Mouse (Mus musculus): ENCODE data around the gene Rhbdf1. TPM values are rescaled to one million over a fixed set of nuclear protein-coding genes. Genes with fewer than 3 reads are reported as not detected.

Rhbdf1 gene
- polyA plus RNA-seq, 1 experiment from 2014 or later = 54.8 TPM

DNA sequence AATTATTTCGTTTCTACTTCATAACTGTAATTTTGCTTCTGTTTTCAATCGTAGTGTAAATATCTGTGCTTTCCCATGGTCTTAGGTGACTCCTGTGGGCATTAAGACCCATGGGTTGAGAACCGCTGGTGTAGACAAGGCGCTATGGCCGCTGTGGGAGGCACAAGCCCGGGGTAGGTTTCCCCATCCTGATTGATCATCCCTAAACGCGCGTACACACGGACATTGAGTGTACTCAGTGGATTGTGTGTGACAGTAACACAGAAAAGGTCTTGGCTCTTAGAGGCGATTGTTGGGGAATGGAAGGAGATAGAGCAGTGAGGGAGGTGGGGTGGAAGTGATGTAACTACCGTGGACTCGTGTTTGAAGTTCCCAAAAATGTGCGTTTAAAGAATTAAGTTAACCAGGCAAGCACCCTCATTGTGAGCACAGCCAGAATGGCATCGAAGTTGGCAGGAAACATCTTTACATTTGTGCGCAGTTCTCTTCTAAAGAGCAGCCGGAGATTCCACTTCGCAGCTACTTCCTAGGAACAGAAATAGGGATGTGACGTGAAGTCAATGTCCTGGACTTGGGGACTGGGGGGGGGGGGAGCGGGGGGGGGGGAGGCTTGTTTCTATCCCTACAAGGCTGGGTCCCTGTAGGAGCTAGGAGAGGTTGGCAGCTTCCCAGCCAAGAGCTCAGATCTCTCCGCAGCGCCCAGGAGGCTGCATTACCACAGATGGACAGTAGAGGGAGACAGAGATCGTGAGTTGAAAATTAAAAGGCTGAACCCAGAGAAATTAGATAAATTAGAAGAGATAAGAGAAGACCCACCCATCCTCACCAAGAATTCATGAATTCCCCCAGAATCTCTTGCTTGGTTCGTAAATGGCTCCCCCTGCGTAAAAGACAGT lies 39.9 kb downstream of the Rhbdf1 start:
- Histone ChIP-seq H3K4me3 (ENCODE audit: low read depth, low read length) (no peak overlapping the region), H3K27me3 (replicated peaks; ENCODE audit: insufficient read depth, low read length) (no peaks in the 10 kb centered on the region), H3K27ac (ENCODE audit: low read length) (no peak overlapping the region), H3K4me2 (replicated peaks; ENCODE audit: low read depth, low read length) (no peak overlapping the region), H3K9ac (replicated peaks; ENCODE audit: low read depth) (no peak overlapping the region), H3K36me3 (ENCODE audit: insufficient read depth, low read length) (no peaks in the 10 kb centered on the region), H3K9me3 (ENCODE audit: low read length) (no peaks in the 10 kb centered on the region), H3K4me1 (ENCODE audit: insufficient read depth, low read depth, low read length) (no peaks in the 10 kb centered on the region)
- 41% methylated on average over 23 of the region's 25 CpGs for WGBS
- ATAC-seq (peak; percentile 40; the same call in 1 of the 2 replicates), DNase-seq (ENCODE audit: low spot score) (peak; percentile 87)
- TF ChIP-seq CTCF (IDR thresholded peaks at IDR 0.05) (peak; percentile 91), EP300 (IDR thresholded peaks at IDR 0.05) (no peak)

DNA sequence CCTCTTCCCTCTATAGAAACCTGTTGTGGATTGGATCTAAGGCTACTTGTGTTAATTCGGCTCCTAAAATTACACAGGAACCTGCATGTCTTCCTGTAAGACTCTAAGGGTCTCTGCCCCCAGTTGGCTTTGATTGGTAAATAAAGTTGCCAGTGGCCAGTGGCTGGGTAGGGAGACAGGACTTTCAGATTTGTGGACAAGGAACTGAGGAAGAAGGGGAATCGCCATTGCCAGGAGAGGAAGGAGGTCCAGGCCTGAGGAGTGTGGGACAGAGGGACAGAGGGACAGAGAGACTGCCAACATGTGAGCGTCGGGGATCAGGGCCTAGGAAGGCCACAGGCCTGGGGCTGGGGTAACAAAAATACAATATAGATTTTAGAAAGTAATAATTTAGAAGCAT lies 40.9 kb downstream of the Rhbdf1 start:
- Histone ChIP-seq H3K4me1 (ENCODE audit: insufficient read depth, low read depth, low read length) (no peaks in the 10 kb centered on the region), H3K9me3 (ENCODE audit: low read length) (no peaks in the 10 kb centered on the region), H3K27ac (ENCODE audit: low read length) (no peak overlapping the region), H3K4me2 (replicated peaks; ENCODE audit: low read depth, low read length) (no peak overlapping the region), H3K4me3 (ENCODE audit: low read depth, low read length) (no peak overlapping the region), H3K9ac (replicated peaks; ENCODE audit: low read depth) (no peak overlapping the region), H3K36me3 (ENCODE audit: insufficient read depth, low read length) (no peaks in the 10 kb centered on the region), H3K27me3 (replicated peaks; ENCODE audit: insufficient read depth, low read length) (no peaks in the 10 kb centered on the region)
- DNase-seq (ENCODE audit: low spot score) (no peak), ATAC-seq (no peak)
- TF ChIP-seq EP300 (IDR thresholded peaks at IDR 0.05) = no peak
- TF ChIP-seq CTCF (IDR thresholded peaks at IDR 0.05) = no peak
- WGBS = 77% methylated on average over 4 of the region's 4 CpGs

DNA sequence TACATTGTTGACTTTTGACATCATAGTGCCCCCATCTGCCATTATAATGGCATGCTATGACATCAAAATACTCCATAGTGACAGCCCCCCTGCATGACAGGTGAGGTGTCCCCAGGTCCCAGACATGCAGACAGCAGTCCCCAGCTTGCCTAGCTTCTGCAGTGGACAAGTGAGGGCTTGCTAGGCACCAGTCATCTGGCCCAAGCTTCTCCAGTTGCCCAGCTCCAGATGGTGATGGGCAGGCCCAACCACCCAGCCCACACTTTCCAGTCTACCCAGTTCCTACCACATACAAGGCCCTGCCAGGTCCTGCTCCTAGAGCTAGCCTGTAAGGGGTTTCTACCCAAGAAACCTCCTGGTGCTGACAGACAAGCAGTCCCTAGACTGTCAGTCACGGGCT lies 43.6 kb downstream of the Rhbdf1 start:
- Histone ChIP-seq H3K4me3 (ENCODE audit: low read depth, low read length) (no peak overlapping the region), H3K27ac (ENCODE audit: low read length) (no peak overlapping the region), H3K27me3 (replicated peaks; ENCODE audit: insufficient read depth, low read length) (no peaks in the 10 kb centered on the region), H3K9ac (replicated peaks; ENCODE audit: low read depth) (no peak overlapping the region), H3K9me3 (ENCODE audit: low read length) (no peaks in the 10 kb centered on the region), H3K4me2 (replicated peaks; ENCODE audit: low read depth, low read length) (no peak overlapping the region), H3K36me3 (ENCODE audit: insufficient read depth, low read length) (no peaks in the 10 kb centered on the region), H3K4me1 (ENCODE audit: insufficient read depth, low read depth, low read length) (no peaks in the 10 kb centered on the region)
- 56% methylated on average over 1 of the region's 1 CpGs for WGBS
- TF ChIP-seq EP300 (IDR thresholded peaks at IDR 0.05) (no peak), CTCF (IDR thresholded peaks at IDR 0.05) (no peak)
- DNase-seq (ENCODE audit: low spot score) = no peak
- no peak for ATAC-seq

DNA sequence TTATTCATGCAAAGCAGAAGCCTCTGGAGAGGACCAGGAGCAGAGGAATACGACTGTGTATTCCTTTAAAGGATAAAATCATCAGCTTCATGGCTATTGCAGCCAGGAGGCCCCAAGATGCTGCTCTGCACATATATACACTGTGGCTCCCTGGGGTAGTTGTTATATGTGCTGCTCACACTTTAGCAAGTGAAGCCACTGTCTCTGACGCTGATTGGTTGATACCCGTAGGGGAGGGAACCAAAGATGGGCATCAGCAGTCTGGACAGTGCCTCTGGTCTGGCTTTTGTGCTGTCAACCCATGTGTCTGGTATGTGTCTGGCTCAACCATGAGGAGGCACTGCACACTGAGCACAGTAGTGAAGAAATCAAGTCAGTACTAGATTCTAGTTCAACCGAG lies 55.4 kb downstream of the Rhbdf1 start:
- Histone ChIP-seq H3K27ac (ENCODE audit: low read length) (no peak overlapping the region), H3K4me3 (ENCODE audit: low read depth, low read length) (no peak overlapping the region), H3K36me3 (ENCODE audit: insufficient read depth, low read length) (no peaks in the 10 kb centered on the region), H3K27me3 (replicated peaks; ENCODE audit: insufficient read depth, low read length) (no peaks in the 10 kb centered on the region), H3K9me3 (ENCODE audit: low read length) (no peaks in the 10 kb centered on the region), H3K4me2 (replicated peaks; ENCODE audit: low read depth, low read length) (no peak overlapping the region), H3K9ac (replicated peaks; ENCODE audit: low read depth) (no peak overlapping the region), H3K4me1 (ENCODE audit: insufficient read depth, low read depth, low read length) (no peaks in the 10 kb centered on the region)
- WGBS = 82% methylated on average over 4 of the region's 4 CpGs
- TF ChIP-seq CTCF (IDR thresholded peaks at IDR 0.05) (no peak), EP300 (IDR thresholded peaks at IDR 0.05) (no peak)
- ATAC-seq (no peak), DNase-seq (ENCODE audit: low spot score) (no peak)

DNA sequence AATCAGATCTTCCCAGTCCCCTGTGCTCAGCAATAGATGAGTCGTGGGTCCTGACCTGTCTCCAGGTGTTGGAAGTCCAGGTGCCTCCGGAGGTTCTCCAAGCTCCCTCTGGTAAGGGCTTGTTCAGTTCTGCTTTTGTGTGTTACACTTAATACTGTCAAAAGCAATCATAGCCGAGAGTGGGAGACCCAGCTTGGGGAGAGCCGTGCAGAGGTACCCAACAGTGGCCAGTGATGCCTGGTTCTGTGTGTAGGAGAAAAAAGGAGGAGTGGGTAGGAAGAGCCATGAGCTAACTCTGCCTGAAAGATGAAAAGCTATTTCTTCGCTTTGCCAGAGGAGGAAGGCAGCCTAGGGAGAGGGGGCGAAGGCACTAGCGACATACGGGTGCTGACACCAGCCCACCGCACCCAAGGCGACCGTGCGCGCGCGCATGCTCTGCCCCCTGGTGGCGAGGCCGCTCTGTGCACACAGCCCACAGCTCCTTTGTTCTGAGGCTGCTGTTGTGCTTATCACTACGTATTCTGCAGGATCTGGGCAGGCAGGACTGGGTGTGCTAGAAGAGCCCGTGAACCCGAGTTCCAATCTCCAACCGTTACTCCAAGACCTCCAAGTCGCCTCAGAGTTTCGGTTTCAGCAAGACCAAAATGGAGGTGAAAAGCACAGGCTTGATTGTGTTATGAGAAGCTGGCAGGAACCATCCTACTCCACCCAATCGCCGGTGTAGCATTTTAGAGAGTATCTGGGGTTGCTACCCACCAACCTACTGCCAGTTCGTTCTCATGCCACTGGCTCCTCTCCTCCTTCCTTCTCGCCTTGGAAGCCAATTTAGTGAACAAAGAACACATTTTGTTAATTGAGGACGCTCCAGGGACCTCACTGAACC lies 59.9 kb downstream of the Rhbdf1 start:
- no peaks in the 10 kb centered on the region for H3K36me3 ChIP-seq (ENCODE audit: insufficient read depth, low read length)
- H3K27me3 ChIP-seq (replicated peaks; ENCODE audit: insufficient read depth, low read length) = no peaks in the 10 kb centered on the region
- no peaks in the 10 kb centered on the region for H3K9me3 ChIP-seq (ENCODE audit: low read length)
- no peak overlapping the region for H3K9ac ChIP-seq (replicated peaks; ENCODE audit: low read depth)
- peak overlapping the region; percentile 37 for H3K4me2 ChIP-seq (replicated peaks; ENCODE audit: low read depth, low read length)
- no peak overlapping the region; the same call in 1 of the 2 replicates for H3K4me3 ChIP-seq (ENCODE audit: low read depth, low read length)
- DNase-seq (ENCODE audit: low spot score) (peak; percentile 51), ATAC-seq (peak; percentile 84)
- no peak overlapping the region for H3K27ac ChIP-seq (ENCODE audit: low read length)
- WGBS = 13% methylated on average over 28 of the region's 28 CpGs
- no peaks in the 10 kb centered on the region for H3K4me1 ChIP-seq (ENCODE audit: insufficient read depth, low read depth, low read length)
- TF ChIP-seq CTCF (IDR thresholded peaks at IDR 0.05) = peak; percentile 97
- no peak for TF ChIP-seq EP300 (IDR thresholded peaks at IDR 0.05)

DNA sequence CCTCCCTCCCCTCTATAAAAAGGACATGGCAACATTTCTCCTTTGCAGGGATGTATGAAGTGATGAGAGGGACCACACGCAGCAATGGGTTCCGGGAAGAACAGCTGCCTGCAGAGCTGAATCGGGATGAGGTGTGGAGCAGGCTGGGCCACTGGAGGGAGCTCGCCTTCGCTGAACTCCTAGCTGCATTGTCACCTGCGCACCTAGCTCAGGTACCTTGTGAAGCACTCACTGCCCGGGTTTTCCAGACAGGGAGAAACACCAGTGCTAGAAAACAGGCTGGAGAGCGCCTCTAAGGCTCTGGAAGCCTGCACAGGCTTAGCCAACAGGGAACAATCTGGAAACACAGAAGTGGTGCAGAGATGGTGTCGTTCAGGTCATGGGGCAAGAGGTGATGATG lies 60.6 kb downstream of the Rhbdf1 start:
- peak; percentile 39 for DNase-seq (ENCODE audit: low spot score)
- no peak overlapping the region for H3K9ac ChIP-seq (replicated peaks; ENCODE audit: low read depth)
- no peak overlapping the region for H3K4me3 ChIP-seq (ENCODE audit: low read depth, low read length)
- H3K27me3 ChIP-seq (replicated peaks; ENCODE audit: insufficient read depth, low read length) = no peaks in the 10 kb centered on the region
- 3% methylated on average over 9 of the region's 9 CpGs for WGBS
- H3K4me2 ChIP-seq (replicated peaks; ENCODE audit: low read depth, low read length) = 0 out of 2 replicates have a peak overlapping the region, but pooled peaks have one; percentile 37
- H3K36me3 ChIP-seq (ENCODE audit: insufficient read depth, low read length) = no peaks in the 10 kb centered on the region
- no peaks in the 10 kb centered on the region for H3K4me1 ChIP-seq (ENCODE audit: insufficient read depth, low read depth, low read length)
- H3K27ac ChIP-seq (ENCODE audit: low read length) = no peak overlapping the region
- no peaks in the 10 kb centered on the region for H3K9me3 ChIP-seq (ENCODE audit: low read length)
- peak; percentile 41; the same call in 1 of the 2 replicates for ATAC-seq
- TF ChIP-seq EP300 (IDR thresholded peaks at IDR 0.05) (no peak), CTCF (IDR thresholded peaks at IDR 0.05) (peak; percentile 52)
